Mouse (Mus musculus) liver, postnatal 0 days (tissue): ENCODE measurements at regions not wholly inside any gene's neighbourhood (a gene's known extent, or its start where the extent isn't known, plus 50 kb on each side); places are given as distances from the start of the nearest gene placed in this dataset.

ENCODE experiments used
- CTCF ChIP-seq: sonication (generic); IDR thresholded peaks from 2 replicates; pipeline ENCODE4 v1.5.1; 2016; ENCODE audit warnings: antibody characterized with exemption, low read depth
- EP300 ChIP-seq: IDR thresholded peaks from 2 replicates; pipeline ENCODE4 v1.6.1; 2016; ENCODE audit warnings: antibody characterized with exemption, low read depth, mild to moderate bottlenecking

DNA sequence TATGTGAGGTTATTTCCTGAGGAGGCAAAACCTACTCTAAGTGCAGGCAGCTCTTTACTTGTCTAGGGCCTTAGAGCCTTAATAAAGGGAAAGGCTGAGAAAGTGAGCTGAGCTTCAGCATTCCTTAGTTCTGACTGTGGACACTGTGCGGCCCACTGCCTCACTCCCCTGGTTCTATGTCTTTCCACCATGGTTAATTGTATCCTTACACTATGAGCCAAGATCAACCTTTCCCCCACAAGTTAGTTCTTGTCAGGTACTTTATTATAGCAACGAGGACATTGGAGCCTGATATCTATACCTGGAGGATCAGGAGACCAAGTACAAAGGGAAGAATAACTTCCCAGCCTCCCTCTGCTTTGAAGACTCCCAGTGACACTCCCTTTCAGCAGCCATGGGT lies 101.7 kb upstream of the Tbl1xr1 start:
- TF ChIP-seq EP300 (no peak), CTCF (no peak)
